Mouse (Mus musculus): Measurements from ENCODE around the gene Crim1.

Crim1 gene

GRCm38 (mm10) chr17:78291030-78291429 lies 91.0 kb downstream of the Crim1 start:
- DNase-seq: no peak

- DNase-seq: no peak
Measured at GRCm38 (mm10) chr17:78292301-78292700, 92.3 kb downstream of the Crim1 start.

- no peak for DNase-seq
Measured at GRCm38 (mm10) chr17:78292827-78293488, 92.9 kb downstream of the Crim1 start.

- no peak for DNase-seq
Measured at GRCm38 (mm10) chr17:78295979-78296378, 95.9 kb downstream of the Crim1 start.

DNA sequence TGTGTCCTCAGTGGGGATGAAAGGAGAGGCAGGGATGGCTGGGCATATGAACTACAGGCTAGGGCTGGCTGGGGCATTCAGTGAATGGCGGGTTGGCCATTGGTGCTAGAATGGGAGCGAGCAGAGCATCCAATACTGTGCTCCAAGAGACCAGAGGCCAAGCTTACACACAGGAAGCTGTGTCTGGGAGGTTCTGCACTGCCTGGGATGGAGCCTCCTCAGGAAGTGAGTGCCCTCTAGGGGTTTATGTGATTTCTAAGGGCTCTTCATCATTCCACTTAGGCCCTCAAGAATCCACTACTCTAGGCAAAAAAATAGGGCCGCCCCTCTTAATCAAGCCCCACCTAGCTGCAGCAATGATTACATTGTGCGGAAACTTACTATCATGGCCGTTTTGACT lies 98.1 kb downstream of the Crim1 start:
- DNase-seq: peak; percentile 17

GRCm38 (mm10) chr17:78298967-78299540 lies 99.0 kb downstream of the Crim1 start:
- DNase-seq: no peak

GRCm38 (mm10) chr17:78303053-78303452 lies 103.0 kb downstream of the Crim1 start:
- no peak for DNase-seq

DNA sequence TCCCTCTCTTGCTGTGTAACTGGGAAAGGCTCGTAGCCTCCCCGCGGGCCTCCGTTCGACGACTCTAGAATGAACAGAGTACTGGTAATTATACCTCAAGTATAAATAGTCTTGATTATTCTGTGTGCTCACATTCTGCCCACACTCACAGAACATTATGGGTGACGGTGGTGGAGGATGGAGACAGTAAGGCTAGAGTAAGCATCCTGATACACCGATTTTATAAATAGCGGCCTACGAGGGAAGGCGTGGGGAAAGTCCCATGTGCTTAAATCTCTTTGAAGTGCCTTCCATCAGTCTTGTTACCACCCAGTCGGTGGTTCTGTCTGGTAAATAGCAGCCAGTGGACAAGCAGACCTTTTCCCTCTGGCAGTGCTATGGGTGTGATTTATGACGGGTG lies 104.0 kb downstream of the Crim1 start:
- DNase-seq: no peak

DNA sequence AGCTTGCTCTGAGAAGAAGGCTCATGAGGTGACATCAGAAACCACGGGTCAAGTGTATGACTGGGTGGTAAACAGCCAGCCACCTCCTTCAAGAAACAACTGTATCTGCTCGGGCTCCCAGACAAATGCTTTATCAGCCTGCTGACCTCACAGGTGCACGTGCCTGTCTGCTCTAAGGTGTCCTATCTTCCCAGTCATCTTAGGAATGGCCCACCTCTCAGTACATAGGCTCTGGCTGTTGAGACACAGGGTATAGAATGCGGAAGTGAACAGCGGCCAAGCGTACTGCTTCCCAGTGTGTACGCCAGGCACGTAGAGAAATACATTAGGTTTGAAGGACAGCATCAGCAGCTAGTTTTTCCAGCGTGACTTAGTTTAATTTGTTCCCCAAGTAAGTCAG lies 106.4 kb downstream of the Crim1 start:
- no peak for DNase-seq

- no peak for DNase-seq
Measured at GRCm38 (mm10) chr17:78308221-78308620, 108.2 kb downstream of the Crim1 start.

- no peak for DNase-seq
Measured at GRCm38 (mm10) chr17:78313006-78313405, 113.0 kb downstream of the Crim1 start.

DNA sequence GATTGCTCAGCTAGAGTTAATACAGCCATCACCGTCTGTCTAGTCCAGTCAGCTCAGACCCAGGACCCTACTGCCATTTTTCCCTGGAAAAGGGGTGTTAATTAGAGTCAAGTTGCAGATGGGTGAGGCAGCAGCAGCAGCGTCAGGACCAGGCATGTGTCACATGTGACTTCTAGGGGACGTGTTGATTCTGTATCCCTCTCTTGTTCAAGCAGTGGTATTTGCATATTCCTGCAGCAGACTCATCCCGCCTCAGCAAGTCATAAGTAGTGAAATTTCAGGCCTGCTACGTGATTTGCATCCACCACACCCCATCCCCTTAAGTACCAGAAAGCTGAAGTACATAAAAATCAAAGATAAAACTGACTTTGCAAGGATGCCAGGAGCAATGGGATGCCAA lies 113.6 kb downstream of the Crim1 start:
- DNase-seq: no peak

GRCm38 (mm10) chr17:78315659-78316058 lies 115.6 kb downstream of the Crim1 start:
- DNase-seq: no peak

- DNase-seq: no peak
Measured at GRCm38 (mm10) chr17:78317381-78317780, 117.3 kb downstream of the Crim1 start.

DNA sequence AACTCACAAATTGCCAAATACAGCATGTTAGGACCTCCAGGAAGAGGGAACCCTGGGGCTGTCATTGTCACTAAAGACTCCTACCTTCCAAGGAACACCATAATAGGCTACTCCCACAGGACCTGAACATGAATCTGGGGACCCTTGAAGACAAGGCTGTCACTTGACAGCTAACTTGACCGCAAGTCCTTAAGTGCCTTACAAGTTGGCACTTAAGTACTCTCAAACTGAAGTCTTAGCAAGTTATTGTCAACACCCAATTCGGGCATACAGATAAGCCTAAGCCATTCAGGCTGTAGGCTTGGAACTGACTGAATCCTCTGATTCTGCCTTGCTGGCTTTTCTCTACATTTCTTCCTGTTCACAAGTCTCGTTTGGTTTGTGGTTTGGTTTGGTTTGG lies 118.8 kb downstream of the Crim1 start:
- DNase-seq: no peak

DNA sequence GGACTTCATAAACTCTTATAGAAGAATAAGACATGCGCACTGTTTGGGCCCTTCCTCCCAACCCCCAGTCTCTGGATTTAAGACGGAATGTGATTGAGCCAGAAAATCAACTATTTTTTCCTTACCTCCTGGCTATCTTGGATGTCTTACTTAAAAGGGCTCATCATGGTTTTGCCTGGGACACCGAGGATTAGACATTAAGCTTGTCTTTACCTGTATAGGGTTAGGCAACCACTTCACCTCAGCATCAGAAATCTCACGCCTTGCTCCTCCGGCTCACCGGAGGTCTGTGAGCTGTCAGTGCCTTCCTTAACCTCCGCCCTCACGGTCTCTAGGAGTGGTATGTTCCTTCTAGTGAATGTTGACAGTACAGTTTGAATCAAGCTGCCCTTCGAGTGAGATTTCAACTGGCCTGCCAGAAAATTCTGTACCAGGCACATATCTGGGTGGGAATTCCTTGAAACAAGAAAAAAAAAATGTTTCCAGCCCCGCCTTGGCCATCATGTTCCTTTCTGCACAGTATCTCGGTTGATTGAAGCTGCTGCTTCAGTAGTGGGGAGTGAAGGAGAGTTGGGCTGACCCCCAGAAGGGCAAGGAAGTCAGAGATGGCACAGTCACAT lies 121.3 kb downstream of the Crim1 start:
- DNase-seq: no peak

GRCm38 (mm10) chr17:78322369-78323335 lies 122.6 kb downstream of the Crim1 start:
- no peak for DNase-seq

GRCm38 (mm10) chr17:78325761-78326332 lies 125.8 kb downstream of the Crim1 start:
- peak; percentile 58 for DNase-seq

DNA sequence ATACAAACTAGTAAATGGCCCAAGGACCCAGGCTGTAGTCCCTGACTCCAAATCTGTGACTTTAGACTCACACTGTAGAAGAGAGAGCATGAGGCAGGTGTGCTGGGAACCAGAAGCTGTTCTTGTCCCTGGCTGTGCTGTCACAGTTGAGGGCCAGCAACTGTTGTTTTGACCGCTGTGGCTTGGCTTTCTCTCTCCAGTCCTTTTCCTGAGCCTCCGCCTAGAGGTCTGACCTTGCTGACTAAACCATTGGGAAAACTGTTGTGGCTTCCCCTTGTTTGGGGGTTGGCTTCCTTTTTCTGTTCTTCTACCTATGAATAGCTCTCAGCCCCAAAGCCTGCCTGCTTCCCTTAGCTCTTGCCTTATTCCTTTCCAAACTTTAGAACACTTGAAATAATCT lies 126.3 kb downstream of the Crim1 start:
- no peak for DNase-seq

DNA sequence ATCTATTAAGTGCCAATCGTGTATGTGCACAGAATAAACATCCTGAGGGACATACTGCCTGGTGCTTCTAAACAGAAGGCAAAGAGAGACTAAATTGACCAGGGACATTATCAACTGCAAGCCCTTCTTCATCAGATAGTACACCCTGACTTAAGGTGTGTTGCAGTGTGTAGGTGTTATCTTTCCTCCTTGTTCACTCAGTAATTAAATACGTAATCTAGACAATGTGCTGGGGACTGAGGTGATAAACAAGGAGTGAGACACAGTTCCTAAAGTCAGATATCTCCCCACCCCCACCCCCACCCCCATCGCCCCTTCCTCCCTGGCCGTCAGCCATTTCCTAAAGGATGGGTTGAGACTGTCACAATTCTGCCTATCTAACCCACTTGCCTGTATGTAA lies 127.1 kb downstream of the Crim1 start:
- DNase-seq: no peak

- no peak for DNase-seq
Measured at GRCm38 (mm10) chr17:78328287-78328686, 128.2 kb downstream of the Crim1 start.

DNA sequence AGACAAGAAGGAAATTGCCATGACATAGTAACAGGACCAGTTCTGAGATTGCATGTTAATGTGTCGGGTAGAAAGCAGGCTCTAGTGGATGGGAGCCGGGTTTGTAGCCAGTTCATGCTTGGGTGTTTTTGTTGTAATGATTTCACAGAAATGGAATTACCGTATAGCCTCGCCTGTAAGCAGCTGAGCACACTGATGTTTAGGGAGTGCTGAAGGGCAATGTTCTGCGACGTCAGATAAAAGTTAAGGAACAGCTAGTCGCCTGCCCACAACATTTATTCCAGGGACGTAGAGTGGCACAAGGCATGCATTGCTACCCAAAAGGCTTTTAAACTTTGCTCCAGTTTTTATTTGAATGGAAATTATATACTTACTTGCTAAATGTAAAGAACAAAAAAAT lies 131.4 kb downstream of the Crim1 start:
- no peak for DNase-seq

- DNase-seq: no peak
Measured at GRCm38 (mm10) chr17:78333275-78333674, 133.2 kb downstream of the Crim1 start.
